Mouse (Mus musculus): ENCODE data around the gene Gm10447.

The Gm10447 gene

DNA sequence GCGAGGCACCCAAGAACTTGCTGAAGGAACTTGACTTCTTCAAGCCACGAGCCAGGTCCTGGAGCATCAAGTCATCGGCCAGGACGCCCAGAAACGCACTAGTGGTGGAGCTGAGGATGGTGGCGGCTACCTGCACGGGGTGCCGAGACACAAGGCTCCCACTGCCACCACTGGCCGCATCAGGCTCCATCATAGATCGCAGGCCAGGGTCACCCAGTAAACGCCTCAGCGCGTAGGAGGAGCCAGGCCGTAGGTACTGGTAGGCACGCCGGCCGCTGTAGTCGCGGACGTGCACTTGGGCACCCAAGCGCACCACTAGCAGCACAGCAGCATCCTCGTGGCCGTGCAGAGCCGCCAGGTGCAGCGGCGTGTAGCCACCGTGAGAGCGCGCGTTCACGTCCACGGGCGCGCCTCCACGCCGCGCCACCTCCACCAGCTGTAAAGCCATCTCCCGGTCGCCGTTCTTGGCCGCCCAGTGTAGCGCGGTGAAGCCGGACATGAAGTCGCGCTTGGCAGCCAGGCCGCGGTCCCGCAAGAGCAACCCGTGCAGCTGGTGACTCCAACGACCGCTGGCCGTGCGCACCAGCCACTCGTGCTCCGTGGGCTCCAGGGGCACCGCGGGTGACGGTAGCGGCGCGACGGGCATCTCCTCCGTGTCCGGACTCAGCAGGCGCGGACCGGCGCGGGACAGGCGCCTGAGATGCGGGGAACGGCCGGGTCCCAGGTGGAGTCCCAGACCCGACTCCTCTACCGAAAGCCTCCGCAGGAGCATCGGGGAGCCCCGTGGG is 21.7 kb upstream of the Gm10447 start:
- peak; percentile 63 for DNase-seq

DNA sequence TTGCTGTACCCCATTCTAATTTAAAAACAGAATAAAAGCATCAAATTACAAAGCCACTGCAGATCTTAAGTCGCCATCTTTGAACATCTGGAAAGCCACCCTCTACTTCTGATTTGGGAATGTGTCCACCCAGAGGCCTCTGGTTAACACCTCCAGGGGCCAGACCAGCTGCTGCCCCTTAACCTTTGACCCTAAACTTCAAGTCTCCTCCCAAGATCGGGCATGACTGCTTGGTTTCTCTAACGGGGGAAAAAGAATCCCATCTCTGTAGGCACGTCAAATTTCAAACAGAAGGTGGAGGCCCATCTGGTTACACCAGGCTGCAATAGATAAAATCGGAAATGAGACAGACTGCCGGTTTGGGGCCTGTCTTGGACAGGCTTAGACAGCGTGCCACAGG is 20.9 kb upstream of the Gm10447 start:
- no peak for DNase-seq

DNA sequence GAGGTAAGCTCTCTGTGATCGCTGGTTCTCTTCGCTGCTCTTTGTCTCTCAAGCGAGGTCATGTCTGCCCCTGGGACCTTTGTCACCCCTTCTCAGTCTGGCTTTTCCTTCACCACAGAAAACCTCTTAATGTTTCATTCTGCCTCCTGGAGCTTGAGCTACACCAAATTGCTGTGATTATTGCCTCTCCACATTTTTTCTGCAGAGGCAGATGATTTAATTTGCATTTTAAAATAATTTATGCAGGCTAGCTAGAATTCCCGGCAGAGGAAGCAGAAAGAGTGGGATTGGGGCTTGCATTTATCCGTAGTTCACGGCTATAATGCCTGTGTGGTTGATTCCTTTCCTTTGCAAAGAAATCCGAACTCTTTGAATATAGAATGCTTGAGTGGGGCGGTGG is 18.7 kb upstream of the Gm10447 start:
- DNase-seq, result no peak

DNA sequence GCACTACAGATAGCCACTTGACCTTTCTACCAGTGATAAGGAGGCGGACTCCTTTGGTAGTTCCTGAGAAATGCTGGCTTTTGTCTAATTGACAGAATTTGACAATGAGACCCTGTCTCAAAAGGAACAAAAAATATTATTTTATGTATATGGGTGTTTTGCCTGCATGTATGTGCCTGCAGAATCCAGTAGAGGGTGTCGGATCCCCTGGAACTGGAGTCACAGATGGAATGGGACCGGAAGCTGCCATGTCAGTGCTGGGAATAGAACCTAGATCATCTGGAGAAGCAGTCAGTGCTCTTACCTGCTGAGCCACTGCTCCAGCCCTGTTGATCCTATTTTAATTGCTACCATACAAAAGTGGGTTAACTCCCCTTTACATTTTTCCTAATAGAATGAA is 15.8 kb upstream of the Gm10447 start:
- DNase-seq, result no peak

DNA sequence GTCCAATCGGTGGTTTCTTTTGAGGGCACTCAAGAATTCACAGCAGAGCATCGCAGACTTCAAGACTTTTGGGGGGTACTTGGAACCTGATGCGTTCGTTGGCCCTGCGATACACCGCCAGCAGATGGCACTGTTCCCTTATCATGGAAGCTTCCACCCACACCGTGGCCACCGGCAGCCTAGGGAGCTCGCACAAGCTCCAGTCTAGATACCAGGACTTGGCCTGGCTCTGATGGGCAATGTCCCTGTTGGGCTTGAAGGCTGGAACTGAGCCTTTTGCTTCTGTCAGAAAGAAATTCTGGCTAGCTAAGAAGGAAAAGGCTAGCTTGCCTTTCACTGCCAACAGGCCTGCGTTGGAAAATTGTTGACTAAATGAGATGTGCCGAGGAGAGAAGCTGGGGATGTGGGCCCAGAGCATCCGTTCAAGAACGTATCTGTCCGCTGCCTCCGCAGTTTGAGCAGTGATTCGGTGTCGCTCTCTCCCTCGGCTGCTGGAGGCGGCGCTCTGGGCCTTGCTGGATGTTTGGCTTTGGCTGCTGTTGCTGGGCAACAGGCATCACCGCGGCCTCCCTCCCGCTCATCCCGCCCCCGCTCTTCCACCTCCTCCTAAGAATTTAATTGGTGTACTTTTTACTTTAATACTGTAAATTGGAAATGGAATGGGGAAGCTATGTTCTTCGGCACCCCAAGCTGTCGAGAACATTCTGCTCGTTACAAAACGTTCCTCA is 13.2 kb upstream of the Gm10447 start, which contains the start of gene Gm9837:
Gene Gm9837, minus strand, starts transcription at position 512 of the 728 bp plus-strand sequence.
- DNase-seq, result peak; percentile 92

DNA sequence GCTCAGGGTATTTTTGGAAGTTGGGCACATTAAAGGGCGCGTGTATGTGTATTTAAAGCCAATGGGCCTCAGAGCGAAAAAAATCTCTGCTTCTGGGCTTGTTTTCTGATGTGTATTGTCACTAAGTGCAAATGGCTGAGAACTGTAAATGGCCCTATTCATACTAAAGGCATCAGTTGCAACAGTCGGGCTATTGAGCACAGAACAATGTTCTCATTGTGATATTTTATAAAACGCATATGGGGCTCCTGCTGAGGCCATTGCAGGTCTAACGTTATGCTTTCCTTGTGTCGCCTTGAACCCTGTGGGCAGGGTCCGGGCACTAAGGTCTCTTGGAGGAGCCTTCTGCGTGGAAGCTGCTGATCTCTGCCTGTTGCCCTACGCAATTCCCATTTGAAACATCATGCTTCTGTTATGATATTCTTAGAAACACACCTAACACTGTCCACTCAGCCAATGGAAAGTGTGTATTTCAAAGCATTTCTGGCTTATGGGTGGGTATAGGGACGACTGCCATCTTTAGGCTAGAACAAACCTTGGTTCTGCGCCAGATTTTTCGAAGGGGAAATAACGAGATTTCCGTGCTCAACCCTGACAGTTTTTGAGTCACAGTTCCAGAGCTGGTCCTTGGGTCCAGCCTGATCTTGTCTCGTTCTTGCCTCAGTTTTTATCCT is 12.5 kb upstream of the Gm10447 start:
- DNase-seq, result no peak

DNA sequence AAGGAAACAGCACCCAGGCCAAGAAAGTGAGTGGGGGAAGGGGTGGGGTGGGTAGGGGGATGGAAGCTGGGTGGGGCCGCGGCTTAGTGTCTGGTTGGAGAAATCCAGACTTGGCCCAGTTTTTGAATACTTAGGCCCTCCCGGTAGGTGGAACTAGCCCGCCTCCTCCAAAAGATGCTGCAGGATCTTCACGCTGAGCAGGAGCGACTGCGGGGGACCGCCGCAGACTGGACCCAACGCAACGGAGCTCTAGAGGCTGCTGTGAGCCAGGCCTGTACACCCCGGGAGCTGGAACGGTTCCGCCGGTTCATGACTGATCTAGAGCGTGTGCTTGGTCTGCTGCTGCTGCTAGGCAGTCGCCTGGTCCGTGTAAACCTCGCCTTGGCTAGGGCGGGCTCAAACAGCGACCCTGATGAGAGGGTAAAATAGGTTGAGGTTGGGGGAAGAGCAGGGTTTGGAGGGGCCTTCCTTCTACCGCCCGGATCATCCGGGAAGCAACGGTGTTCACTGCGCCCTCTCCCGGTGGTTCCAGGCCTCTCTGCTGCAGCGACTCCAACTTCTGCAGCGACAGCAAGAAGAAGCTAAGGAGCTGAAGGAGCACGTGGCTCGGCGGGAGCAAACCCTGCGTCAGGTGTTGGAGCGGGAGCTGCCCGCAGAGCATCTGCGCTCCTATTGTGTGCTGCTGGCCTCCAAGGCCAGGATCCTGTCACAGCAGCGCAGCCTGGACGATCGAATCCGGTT is 9.5 kb upstream of the Gm10447 start:
- peak; percentile 87 for DNase-seq

DNA sequence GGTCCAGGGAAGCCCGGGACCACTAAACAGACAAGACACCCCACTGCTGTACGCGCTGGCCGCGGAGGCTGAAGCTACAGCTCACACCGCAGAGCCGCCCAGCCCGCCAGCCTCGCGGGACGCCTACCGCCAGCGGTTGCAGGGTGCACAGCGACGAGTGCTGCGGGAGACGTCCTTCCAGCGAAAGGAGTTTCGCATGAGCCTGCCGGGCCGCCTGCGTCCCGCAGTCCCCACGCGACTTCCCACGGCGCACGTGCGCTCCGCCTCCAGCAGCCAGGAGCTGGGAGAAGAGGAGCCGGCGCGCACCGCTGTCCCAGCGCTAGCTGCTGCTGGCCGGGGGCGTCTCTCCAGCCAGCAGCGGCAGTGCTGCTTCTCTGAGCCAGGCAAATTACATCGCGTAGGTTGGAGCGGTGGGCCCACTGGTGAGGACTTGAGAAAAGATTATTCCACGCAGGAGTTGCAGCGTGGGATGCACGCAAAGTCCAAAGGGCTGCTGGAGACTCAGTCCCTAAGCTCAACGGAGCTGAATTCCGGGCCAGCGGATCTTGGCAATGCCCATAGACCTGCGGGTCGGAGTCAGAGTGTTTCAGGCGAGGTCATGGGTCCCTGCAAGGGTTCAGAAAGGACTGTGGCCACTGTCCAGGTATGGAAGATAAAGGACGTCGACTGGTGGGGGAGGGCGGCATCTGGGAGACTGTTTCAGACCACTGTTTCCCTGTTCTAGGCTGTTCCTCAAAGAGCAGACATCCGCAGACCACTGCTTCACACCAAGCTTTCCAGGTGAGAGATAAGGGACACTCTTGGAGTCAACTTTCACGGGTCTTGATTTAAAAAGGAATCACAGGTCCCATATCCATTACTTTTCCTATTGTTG is 6.9 kb upstream of the Gm10447 start:
- no peak for DNase-seq

DNA sequence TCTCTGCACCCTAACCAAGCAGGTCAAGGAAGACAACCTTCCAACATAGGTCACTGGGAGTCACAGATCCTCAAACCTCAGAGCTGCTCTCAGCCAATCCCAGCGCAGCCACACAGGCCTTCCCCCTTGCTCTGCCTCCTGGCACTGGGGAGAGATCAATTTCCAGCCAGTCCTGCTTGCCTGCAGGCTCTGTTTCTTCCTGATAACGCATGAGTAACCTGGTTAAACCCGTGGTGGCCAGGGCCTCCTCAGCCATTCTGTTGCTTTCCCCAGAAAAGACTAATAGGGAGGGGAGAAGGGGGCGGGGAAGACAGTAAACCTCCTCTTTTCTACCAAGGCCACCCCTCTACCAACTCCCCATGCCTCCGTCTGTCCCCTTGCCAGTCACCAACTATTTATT is 4.8 kb upstream of the Gm10447 start:
- DNase-seq, result no peak

DNA sequence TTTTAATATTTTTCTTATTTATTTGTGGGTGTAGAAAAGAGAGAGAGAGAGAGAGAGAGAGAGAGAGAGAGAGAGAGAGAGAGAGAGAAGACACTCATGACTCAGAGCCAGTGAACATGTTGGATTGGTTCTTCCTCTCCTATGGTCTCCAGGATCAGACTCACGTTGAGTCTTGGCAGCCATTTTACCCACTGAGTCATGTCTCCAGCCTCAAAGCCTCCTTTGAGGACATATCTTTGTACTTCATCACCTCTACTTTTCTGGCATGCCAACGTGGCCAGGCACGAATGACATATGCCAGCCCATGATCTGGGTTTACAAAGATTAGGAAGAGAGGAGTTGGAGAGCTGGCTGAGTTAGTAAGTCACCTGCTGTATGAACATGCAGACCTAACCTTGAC is 3.3 kb upstream of the Gm10447 start:
- DNase-seq, result no peak

DNA sequence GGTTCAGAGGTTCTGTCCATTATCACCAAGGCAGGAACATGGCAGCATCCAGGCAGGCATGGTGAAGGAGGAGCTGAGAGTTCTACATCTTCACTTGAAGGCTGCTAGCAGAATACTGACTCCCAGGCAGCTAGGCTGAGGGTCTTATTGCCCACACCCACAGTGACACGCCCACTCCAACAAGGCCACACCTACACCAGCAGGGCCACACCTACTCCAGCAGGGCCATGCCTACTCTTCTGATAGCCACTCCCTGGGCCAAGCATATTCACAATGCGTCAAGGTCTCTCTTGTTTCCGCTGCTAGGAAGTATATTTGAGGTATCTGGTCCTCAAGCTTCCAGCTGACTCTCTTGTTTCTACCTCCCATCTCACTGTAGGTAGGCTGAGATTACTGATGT is 2.1 kb upstream of the Gm10447 start:
- no peak for DNase-seq

DNA sequence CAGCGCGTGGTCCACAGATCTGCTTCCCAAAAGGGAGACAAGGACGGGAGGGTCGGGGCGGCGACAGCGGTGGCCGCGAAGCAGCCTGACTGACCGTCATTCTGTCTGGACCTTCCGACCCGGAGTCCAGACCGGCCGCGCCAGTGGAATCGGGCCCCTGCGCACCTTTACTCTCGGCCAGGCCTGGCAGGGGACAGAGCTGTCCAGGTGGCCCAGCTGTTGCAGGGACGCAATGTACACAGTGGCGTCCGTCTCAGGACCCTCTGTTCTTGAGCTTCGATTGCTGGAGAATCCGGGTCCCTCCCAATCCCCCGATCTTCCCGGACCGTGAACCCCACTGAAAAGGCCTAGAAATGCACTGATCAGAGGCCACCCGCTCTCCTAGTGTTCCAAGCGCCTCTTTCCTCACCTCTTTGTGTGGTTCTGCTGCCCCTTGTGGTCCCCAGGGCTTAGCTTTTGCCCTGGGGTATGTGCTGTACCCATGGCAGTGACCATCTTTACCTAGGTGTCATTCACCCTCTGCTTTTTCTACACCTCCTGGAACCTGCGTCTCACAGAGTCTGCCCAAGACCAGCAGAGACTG is 553 bp upstream of the Gm10447 start:
- no peak for DNase-seq

DNA sequence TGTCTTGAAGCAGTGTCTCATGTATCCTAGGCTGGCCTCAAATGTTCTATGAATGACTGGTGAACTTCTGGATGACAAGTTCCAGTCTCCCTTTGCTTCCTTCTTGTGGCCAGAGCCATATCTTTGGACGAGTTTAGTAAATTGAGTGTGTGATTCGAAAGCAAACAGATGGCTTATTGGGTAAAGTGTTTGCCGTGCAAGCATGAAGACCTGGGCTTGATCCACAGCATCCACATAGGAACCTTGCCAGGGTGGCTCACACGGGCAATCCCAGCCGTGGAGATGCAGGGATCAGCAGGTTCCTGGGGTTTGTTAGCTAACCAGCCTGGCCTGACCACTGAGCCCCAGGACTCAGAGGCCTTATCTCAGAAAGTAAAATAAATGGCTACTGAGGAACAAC is 3.9 kb downstream of the Gm10447 start:
- DNase-seq, result no peak

DNA sequence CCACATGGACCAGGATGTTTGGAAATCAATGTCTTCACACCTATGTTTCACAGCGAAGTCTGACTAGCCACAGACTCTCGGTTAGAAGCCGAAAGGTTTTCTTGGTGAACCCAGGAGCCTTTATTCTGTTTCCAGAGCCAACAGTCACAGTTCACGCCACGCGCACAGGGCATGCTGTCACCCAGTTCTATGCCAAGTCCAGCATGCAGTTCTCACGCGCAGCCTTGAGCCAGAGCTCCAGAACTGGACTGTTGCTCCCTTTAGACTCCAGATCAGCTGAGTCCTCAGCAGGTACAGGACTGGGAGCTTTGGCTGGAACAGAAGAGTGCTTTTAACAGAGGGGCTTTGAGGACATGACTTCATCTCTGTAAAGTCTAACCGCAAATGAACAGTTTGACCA is 4.5 kb downstream of the Gm10447 start:
- DNase-seq, result peak; percentile 58

DNA sequence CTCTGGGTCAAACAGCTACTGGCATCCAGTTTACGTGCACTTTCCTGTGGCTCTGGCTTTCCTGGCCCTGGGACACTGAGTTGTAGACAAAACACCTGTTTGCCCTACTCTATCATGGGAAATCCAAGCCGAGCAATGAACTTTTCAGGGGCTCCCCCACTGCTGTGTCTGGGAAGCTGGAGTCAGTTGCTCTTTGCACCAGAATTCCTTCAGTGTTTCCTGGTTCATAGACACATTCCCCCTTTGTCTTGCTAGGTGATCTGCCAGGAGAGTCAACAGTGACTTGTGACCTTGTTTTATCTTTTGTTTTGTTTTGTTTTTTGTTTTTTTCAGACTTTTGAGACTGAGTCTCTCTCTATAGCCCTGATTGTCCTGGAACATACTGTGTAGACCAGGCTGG is 5.5 kb downstream of the Gm10447 start:
- DNase-seq, result no peak

DNA sequence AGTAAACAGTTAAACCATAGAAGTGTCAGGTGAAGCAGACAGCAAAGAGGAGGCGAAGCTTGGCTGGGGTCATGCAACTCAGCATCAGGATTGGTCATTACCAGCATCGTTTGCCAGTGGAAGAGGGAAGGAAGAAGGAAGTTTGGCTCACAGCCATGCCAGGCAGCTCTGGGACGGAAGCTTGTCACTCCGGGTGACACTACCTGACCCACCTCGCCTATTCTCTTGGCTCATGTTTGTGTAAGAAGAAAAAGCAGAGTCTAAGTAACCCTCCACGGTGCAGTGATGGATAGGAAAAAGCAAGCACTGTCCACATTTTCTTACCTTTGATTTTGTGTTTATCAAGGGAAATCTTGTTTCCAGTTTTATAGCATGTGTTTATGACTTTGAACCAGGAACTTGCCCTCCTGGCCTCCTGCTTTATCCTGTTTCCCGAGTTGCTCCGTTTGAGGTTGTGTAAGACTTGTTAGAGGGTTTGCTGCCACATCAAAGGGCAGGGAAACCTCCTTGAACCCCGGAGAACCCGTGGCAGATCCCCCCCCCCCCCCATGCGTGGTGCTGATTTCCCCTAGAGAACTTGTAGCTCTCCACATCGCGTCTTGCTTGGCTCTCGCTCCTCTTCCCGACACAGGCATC is 6.7 kb downstream of the Gm10447 start:
- DNase-seq, result no peak

DNA sequence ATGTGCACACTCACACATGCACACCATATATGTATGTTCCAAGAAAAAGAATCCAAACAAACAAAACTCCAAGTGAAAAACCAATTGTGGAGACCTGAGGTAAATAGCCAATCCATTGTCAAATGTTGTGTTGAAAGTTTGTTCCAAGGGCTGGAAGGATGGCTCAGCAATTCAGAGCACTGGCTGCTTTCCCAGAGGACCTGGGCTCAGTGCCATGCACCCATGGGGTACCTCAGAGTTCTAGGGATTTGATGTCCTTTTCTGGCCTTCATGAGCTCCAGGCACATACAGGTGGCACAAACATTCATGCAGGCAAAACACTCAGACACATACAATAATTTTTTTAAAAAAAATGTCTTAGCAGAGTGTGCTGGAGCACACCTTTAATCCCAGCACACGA is 8.4 kb downstream of the Gm10447 start:
- DNase-seq, result peak; percentile 91

DNA sequence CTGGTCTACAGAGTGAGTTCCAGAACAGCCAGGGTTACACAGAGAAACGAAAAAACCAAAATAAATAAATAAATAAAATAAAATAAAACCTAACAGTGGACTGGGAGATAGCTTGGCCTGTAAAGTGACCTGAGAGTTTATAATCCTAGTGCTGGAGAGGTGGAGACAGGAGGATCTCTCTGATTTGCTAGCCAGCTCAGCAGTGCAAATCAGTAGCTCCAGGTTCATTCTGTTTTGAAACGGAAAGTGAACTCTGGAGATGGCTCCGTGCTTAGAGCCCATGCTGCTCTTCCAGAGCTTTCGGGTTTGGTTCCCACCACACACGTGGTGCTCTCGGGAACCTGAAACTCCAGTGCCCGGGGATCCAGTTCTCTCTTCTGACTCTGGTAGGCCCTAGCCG is 8.9 kb downstream of the Gm10447 start:
- no peak for DNase-seq

DNA sequence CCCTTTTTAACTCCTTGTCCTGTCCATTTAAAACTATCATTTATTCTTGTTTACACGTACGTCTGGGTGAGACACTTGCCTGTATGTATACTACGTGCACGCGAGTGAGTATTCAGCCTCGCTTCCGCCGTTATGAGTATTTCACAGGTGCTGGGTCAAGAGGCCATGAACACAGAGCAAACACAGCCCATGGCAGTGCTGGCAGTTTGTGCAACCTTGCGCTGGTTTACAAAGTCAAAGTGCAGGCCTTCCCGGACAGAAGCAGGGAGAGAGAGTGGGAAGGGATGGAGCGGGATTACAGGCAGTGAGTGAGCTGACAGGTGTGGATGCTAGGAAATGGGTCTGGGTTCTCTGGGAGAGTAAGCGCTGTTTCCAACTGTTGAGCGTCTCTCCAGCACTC is 10.7 kb downstream of the Gm10447 start:
- no peak for DNase-seq

DNA sequence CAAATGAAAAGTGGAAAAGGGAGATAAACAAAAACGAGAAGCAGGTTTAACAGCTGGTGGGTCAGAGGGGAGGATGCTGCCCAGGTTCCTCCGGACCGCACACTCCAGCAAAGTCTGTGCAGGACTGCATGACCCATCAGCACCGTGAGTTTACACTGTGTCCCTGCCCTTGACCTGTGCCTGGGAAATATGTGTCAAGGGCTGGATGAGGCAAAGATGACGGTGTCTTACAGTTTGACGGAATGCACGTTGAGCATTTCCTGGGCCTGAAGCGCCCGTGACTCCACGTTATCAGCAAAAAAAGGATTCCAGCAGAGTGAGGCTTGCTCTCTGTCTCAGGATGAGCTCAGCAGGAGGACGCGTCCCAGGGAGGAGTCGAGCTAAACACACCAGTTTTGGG is 11.3 kb downstream of the Gm10447 start:
- DNase-seq, result no peak

DNA sequence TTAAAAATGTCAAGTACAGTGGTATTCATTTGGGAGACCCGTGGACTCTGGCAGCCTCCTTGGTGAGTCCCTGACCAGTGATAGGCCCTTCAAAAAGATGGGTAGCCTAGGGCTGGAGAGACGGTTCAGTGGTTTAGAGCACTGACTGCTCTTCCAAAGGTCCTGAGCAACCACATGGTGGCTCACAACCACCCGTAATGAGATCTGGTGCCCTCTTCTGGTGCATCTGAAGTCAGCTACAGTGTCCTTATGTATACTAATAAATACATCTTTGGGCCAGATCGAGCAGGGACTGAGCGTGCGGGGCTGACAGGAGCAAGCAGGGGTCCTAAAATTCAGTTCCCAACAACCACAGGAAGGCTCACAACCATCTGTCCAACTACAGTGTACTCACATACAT is 13.0 kb downstream of the Gm10447 start:
- DNase-seq, result no peak
